Mouse (Mus musculus) olfactory bulb, adult 2 months (tissue): ENCODE data around the gene Ccdc85c.

Experiments used
- CTCF ChIP-seq: fragments of 200-500 bp; IDR thresholded peaks from 2 replicates; pipeline ENCODE4 v1.5.1; 2012; ENCODE audit warnings: low read depth, mild to moderate bottlenecking, low read length, moderate library complexity; ENCODE audit not compliant: insufficient read depth
- POLR2A ChIP-seq: fragments of 200-500 bp; IDR thresholded peaks from 2 replicates; pipeline ENCODE4 v1.6.1; 2012; ENCODE audit warnings: mild to moderate bottlenecking, low read depth, low read length, moderate library complexity; ENCODE audit not compliant: insufficient read depth

DNA sequence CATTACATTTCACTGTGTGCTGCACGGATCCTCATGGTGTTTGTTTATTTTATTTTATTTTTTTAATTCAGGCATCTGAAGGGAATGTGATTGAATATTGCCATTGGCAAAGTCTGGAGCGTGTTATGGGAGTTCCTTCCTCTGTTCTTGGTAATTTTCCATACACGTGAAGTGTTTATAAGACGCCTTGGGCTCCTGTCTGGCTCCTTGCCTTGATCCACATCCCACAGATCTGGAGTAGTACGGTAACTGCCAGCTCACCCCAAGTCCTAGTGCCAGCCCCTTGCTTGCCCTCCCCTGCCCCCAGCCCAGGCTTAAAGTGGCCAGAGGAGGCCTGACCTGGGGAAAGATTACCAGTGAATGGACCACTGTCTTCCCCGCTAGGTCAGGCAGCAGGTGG, 25.8 kb upstream of the Ccdc85c start:
- TF ChIP-seq POLR2A (no peak), CTCF (no peak)
